Mouse (Mus musculus) lung, adult 2 months (tissue): Measurements from ENCODE around the gene Retsat.

ENCODE experiments used
- CTCF ChIP-seq: fragments of 200-500 bp; IDR thresholded peaks from 2 replicates; pipeline ENCODE4 v1.5.1; 2011; ENCODE audit warnings: mild to moderate bottlenecking, low read length, control low read depth; ENCODE audit not compliant: insufficient read depth
- POLR2A ChIP-seq: fragments of 200-500 bp; IDR thresholded peaks from 2 replicates; pipeline ENCODE4 v1.6.1; 2011; ENCODE audit warnings: low read depth, mild to moderate bottlenecking, control low read depth, low read length, borderline replicate concordance; ENCODE audit errors: extremely low read depth

- no peak for TF ChIP-seq CTCF
- peak; percentile 98; the same call in 1 of the 2 replicates for TF ChIP-seq POLR2A
Observed at GRCm38 (mm10) chr6:72616643-72617288, 18.5 kb downstream of the Retsat start, which contains the start of gene Tgoln1.
